8 mouse cellular contexts compared by ENCODE assay signal in genomic region chr1:53977806-53978513, GRCm38 (mm10).
DNase-seq lines count a peak whose midpoint lies in the region; ATAC-seq and TF ChIP-seq lines count a peak whose summit lies in the region.

No protein-coding gene starts in this region.

- H3K9ac ChIP-seq in intestine, embryonic 14.5 days (ENCODE audit: low read length), result no peak overlapping the region
- no peak overlapping the region for H3K9ac ChIP-seq in intestine, postnatal 0 days (ENCODE audit: low read depth, low read length)
- H3K9ac ChIP-seq in lung, embryonic 15.5 days, result no peak overlapping the region
- no peak overlapping the region for H3K9ac ChIP-seq in forebrain, embryonic 16.5 days (replicated peaks; ENCODE audit: low read depth, low read length)
- no peak overlapping the region for H3K9ac ChIP-seq in forebrain, postnatal 0 days

- intact Hi-C loops in heart, postnatal 14 days (cut with DNase I), result loop anchor here (5.0 to 10.0 kb wide), 3 partner anchors 36 to 53 kb away; no protein-coding TSS in a partner anchor

- no peaks in the 10 kb centered on the region for H3K4me1 ChIP-seq in intestine, embryonic 14.5 days (replicated peaks; ENCODE audit: control insufficient read depth, insufficient read depth, low read length)
- H3K4me1 ChIP-seq in intestine, postnatal 0 days (replicated peaks; ENCODE audit: control insufficient read depth, insufficient read depth, low read length), result no peaks in the 10 kb centered on the region
- peaks cover 7% of the 10 kb centered on the region for H3K4me1 ChIP-seq in cerebellum, adult 2 months (ENCODE audit: control insufficient read depth, insufficient read depth, low read length)
- no peaks in the 10 kb centered on the region for H3K4me1 ChIP-seq in lung, embryonic 15.5 days
- H3K4me1 ChIP-seq in forebrain, embryonic 16.5 days (replicated peaks; ENCODE audit: control insufficient read depth, insufficient read depth, low read length), result no peaks in the 10 kb centered on the region
- H3K4me1 ChIP-seq in forebrain, postnatal 0 days (ENCODE audit: insufficient read depth), result no peaks in the 10 kb centered on the region

- no peaks in the 10 kb centered on the region for H3K27me3 ChIP-seq in intestine, embryonic 14.5 days (replicated peaks; ENCODE audit: control insufficient read depth, insufficient read depth, low read length)
- no peaks in the 10 kb centered on the region for H3K27me3 ChIP-seq in intestine, postnatal 0 days (replicated peaks; ENCODE audit: control insufficient read depth, insufficient read depth, low read length)
- H3K27me3 ChIP-seq in cerebellum, adult 2 months (ENCODE audit: control insufficient read depth, insufficient read depth, low read length), result no peaks in the 10 kb centered on the region
- no peaks in the 10 kb centered on the region for H3K27me3 ChIP-seq in lung, embryonic 15.5 days
- no peaks in the 10 kb centered on the region for H3K27me3 ChIP-seq in forebrain, embryonic 16.5 days (replicated peaks; ENCODE audit: control insufficient read depth, insufficient read depth, low read length)
- no peaks in the 10 kb centered on the region for H3K27me3 ChIP-seq in forebrain, postnatal 0 days (ENCODE audit: insufficient read depth, low read length)

- no peak for TF ChIP-seq POLR2A in cerebellum, adult 2 months (IDR thresholded peaks at IDR 0.05; ENCODE audit: borderline replicate concordance, insufficient read depth, low read length)

- H3K36me3 ChIP-seq in intestine, embryonic 14.5 days (ENCODE audit: control insufficient read depth, insufficient read depth, low read length), result no peaks in the 10 kb centered on the region
- H3K36me3 ChIP-seq in intestine, postnatal 0 days (ENCODE audit: control insufficient read depth, insufficient read depth), result no peaks in the 10 kb centered on the region
- no peaks in the 10 kb centered on the region for H3K36me3 ChIP-seq in lung, embryonic 15.5 days
- H3K36me3 ChIP-seq in forebrain, embryonic 16.5 days (ENCODE audit: control insufficient read depth, insufficient read depth), result no peaks in the 10 kb centered on the region
- no peaks in the 10 kb centered on the region for H3K36me3 ChIP-seq in forebrain, postnatal 0 days (ENCODE audit: insufficient read depth)

- no peak for ATAC-seq in intestine, embryonic 14.5 days (replicated peaks; ENCODE audit: low FRiP score, low TSS enrichment, low read depth)
- ATAC-seq in intestine, postnatal 0 days, result no peak
- ATAC-seq in lung, embryonic 15.5 days (ENCODE audit: borderline replicate concordance, extremely low read depth, low FRiP score, low TSS enrichment), result peak; percentile 41; the same call in 1 of the 2 replicates
- ATAC-seq in forebrain, embryonic 16.5 days, result no peak
- ATAC-seq in forebrain, postnatal 0 days, result no peak

- no peaks in the 10 kb centered on the region for H3K9me3 ChIP-seq in intestine, embryonic 14.5 days (ENCODE audit: control insufficient read depth, low read length)
- no peaks in the 10 kb centered on the region for H3K9me3 ChIP-seq in intestine, postnatal 0 days (ENCODE audit: control insufficient read depth)
- no peaks in the 10 kb centered on the region for H3K9me3 ChIP-seq in lung, embryonic 15.5 days
- H3K9me3 ChIP-seq in forebrain, embryonic 16.5 days (ENCODE audit: control insufficient read depth, low read length), result no peaks in the 10 kb centered on the region
- no peaks in the 10 kb centered on the region for H3K9me3 ChIP-seq in forebrain, postnatal 0 days (ENCODE audit: low read length)

- 59% methylated on average over 8 of the region's 8 CpGs for WGBS in intestine, embryonic 14.5 days
- 70% methylated on average over 8 of the region's 8 CpGs for WGBS in intestine, postnatal 0 days
- 15% methylated on average over 8 of the region's 8 CpGs for WGBS in cerebellum, adult 2 months
- 44% methylated on average over 8 of the region's 8 CpGs for WGBS in lung, embryonic 15.5 days
- 80% methylated on average over 8 of the region's 8 CpGs for WGBS in forebrain, embryonic 16.5 days
- WGBS in forebrain, postnatal 0 days, result 84% methylated on average over 8 of the region's 8 CpGs

- 0 out of 2 replicates have a peak overlapping the region, but pooled peaks have one; percentile 2 for H3K4me3 ChIP-seq in intestine, embryonic 14.5 days (ENCODE audit: low read depth, low read length)
- H3K4me3 ChIP-seq in intestine, postnatal 0 days (ENCODE audit: low read depth, low read length), result no peak overlapping the region
- H3K4me3 ChIP-seq in cerebellum, adult 2 months (replicated peaks; ENCODE audit: insufficient read depth, low read depth, low read length), result no peak overlapping the region
- peak overlapping the region; percentile 23 for H3K4me3 ChIP-seq in lung, embryonic 15.5 days
- no peak overlapping the region for H3K4me3 ChIP-seq in forebrain, embryonic 16.5 days (replicated peaks; ENCODE audit: low read length)
- no peak overlapping the region for H3K4me3 ChIP-seq in forebrain, postnatal 0 days (ENCODE audit: low read depth, low read length)

- peak overlapping the region; percentile 59; the same call in 1 of the 2 replicates for H3K27ac ChIP-seq in intestine, embryonic 14.5 days (ENCODE audit: low read depth)
- H3K27ac ChIP-seq in intestine, postnatal 0 days (ENCODE audit: low read depth, low read length), result no peak overlapping the region
- no peak overlapping the region for H3K27ac ChIP-seq in cerebellum, adult 2 months (ENCODE audit: insufficient read depth, low read length)
- H3K27ac ChIP-seq in lung, embryonic 15.5 days, result peak overlapping the region; percentile 79
- no peak overlapping the region for H3K27ac ChIP-seq in forebrain, embryonic 16.5 days (ENCODE audit: low read length)
- no peak overlapping the region for H3K27ac ChIP-seq in forebrain, postnatal 0 days (ENCODE audit: low read depth, low read length)

- no peak for DNase-seq in intestine, embryonic 14.5 days (ENCODE audit: low spot score)
- DNase-seq in cerebellum, adult 2 months, result peak; percentile 78 to 81
- DNase-seq in heart, postnatal 14 days, result peak; percentile 35 to 64
- no peak for DNase-seq in layer of hippocampus, adult 8-10 months (ENCODE audit: low spot score in 2 of 2)
- DNase-seq in forebrain, postnatal 0 days, result no peak

- no peak for TF ChIP-seq CTCF in intestine, postnatal 0 days (IDR thresholded peaks at IDR 0.05; ENCODE audit: low read depth)
- no peak for TF ChIP-seq CTCF in cerebellum, adult 2 months (IDR thresholded peaks at IDR 0.05; ENCODE audit: borderline replicate concordance, insufficient read depth, low read depth, low read length)
- TF ChIP-seq CTCF in forebrain, postnatal 0 days (IDR thresholded peaks at IDR 0.05; ENCODE audit: low read depth), result no peak

- H3K4me2 ChIP-seq in intestine, embryonic 14.5 days (ENCODE audit: low read length), result 0 out of 2 replicates have a peak overlapping the region, but pooled peaks have one; percentile 13
- no peak overlapping the region for H3K4me2 ChIP-seq in intestine, postnatal 0 days (replicated peaks; ENCODE audit: low read depth)
- peak overlapping the region; percentile 40 for H3K4me2 ChIP-seq in lung, embryonic 15.5 days
- no peak overlapping the region for H3K4me2 ChIP-seq in forebrain, embryonic 16.5 days (ENCODE audit: low read length)
- H3K4me2 ChIP-seq in forebrain, postnatal 0 days (ENCODE audit: low read depth), result no peak overlapping the region

Comparison
In these comparisons a context has a peak if more than half of its experiments do, and no peak if none do; other contexts are left out.
1. H3K27ac ChIP-seq: peak in intestine, embryonic 14.5 days (single experiment) and lung, embryonic 15.5 days (single experiment); none in intestine, postnatal 0 days (single experiment), cerebellum, adult 2 months (single experiment), forebrain, embryonic 16.5 days (single experiment) and forebrain, postnatal 0 days (single experiment).
2. H3K4me2 ChIP-seq: peak in intestine, embryonic 14.5 days (single experiment) and lung, embryonic 15.5 days (single experiment); none in intestine, postnatal 0 days (single experiment), forebrain, embryonic 16.5 days (single experiment) and forebrain, postnatal 0 days (single experiment).
3. H3K4me3 ChIP-seq: peak in intestine, embryonic 14.5 days (single experiment) and lung, embryonic 15.5 days (single experiment); none in intestine, postnatal 0 days (single experiment), cerebellum, adult 2 months (single experiment), forebrain, embryonic 16.5 days (single experiment) and forebrain, postnatal 0 days (single experiment).
4. DNase-seq: peak in cerebellum, adult 2 months (2 of 2) and heart, postnatal 14 days (2 of 2); none in intestine, embryonic 14.5 days (single experiment), layer of hippocampus, adult 8-10 months (0 of 2) and forebrain, postnatal 0 days (single experiment).